Mouse (Mus musculus) liver, embryonic 16.5 days (tissue): ENCODE measurements around the gene Zyg11b. TPM values are rescaled to one million over a fixed set of nuclear protein-coding genes. Genes with fewer than 3 reads are reported as not detected.

Source experiments
- polyA plus RNA-seq: library from polyadenylated mRNA; unstranded; fragments of >200 nt; fragmentation: Nextera tagmentation; extraction: Ambion mirVana; gene quantifications from 2 replicates; pipeline ENCODE4 v1.2.1, GENCODE M21; 2015

Zyg11b gene
- polyA plus RNA-seq, 1 experiment from 2014 or later: 3.1 TPM

Other genes with a start within 250 kb of the Zyg11b start
- 0.14 and 0.30 TPM in 2 replicates for gene Podn, start 204.7 kb downstream of the Zyg11b start, polyA plus RNA-seq
- gene Scp2, start 156.1 kb downstream of the Zyg11b start, polyA plus RNA-seq: 396 and 427 TPM in 2 replicates
- 20.5 and 24.2 TPM in 2 replicates for gene Echdc2, start 135.7 kb downstream of the Zyg11b start, polyA plus RNA-seq
- gene Zyg11a, start 83.0 kb downstream of the Zyg11b start, polyA plus RNA-seq: 0.30 and 0.33 TPM in 2 replicates
- gene Coa7, start 27.0 kb upstream of the Zyg11b start, polyA plus RNA-seq: 20.5 and 26.3 TPM in 2 replicates
- 0.15 and 0.16 TPM in 2 replicates for gene Shisal2a, start 82.3 kb upstream of the Zyg11b start, polyA plus RNA-seq
- gene Gpx7, start 105.9 kb upstream of the Zyg11b start, polyA plus RNA-seq: 9.5 and 10.4 TPM in 2 replicates
- 17.1 and 17.9 TPM in 2 replicates for gene Tut4, start 158.3 kb upstream of the Zyg11b start, polyA plus RNA-seq